Mouse (Mus musculus): ENCODE results near the gene Zfp60.

- TF ChIP-seq CTCF (IDR thresholded peaks at IDR 0.05; ENCODE audit: low read depth, low read length): no peak
- TF ChIP-seq POLR2A (IDR thresholded peaks at IDR 0.05; ENCODE audit: borderline replicate concordance, low read depth, low read length): no peak
Observed at GRCm38 (mm10) chr7:27687043-27687442, 44.1 kb upstream of the Zfp60 start.
